Mouse (Mus musculus) urinary bladder, adult 18-20 months (tissue): ENCODE data around the gene Arhgap19.

Experiments used
- DNase-seq, 2 experiments: peaks; one replicate each; pipeline ENCODE4 v3.0.0; 2022; ENCODE audit warnings: low spot score in 2 of 2, mixed read lengths in 2 of 2

Arhgap19 gene

GRCm38 (mm10) chr19:41831718-41832391, 30.0 kb upstream of the Arhgap19 start:
- no peak for DNase-seq

GRCm38 (mm10) chr19:41831101-41831570, 29.3 kb upstream of the Arhgap19 start:
- DNase-seq = no peak

- DNase-seq = peak in 1 of 2 experiments; percentile 36
Observed at GRCm38 (mm10) chr19:41830106-41831031, 28.5 kb upstream of the Arhgap19 start.

GRCm38 (mm10) chr19:41829381-41830105, 27.7 kb upstream of the Arhgap19 start, which contains the start of gene Frat1:
Gene Frat1 (plus strand): TSS chr19:41829970.
- DNase-seq = peak; percentile 74 to 94

GRCm38 (mm10) chr19:41828941-41829340, 27.1 kb upstream of the Arhgap19 start:
- DNase-seq = no peak

- DNase-seq = no peak
Observed at GRCm38 (mm10) chr19:41826529-41826928, 24.7 kb upstream of the Arhgap19 start.

- DNase-seq = no peak
Observed at GRCm38 (mm10) chr19:41824950-41825349, 23.1 kb upstream of the Arhgap19 start.

GRCm38 (mm10) chr19:41822589-41822988, 20.7 kb upstream of the Arhgap19 start:
- DNase-seq = no peak

- DNase-seq = no peak
Observed at GRCm38 (mm10) chr19:41821436-41821835, 19.6 kb upstream of the Arhgap19 start.

- DNase-seq = no peak
Observed at GRCm38 (mm10) chr19:41818749-41819148, 16.9 kb upstream of the Arhgap19 start.

GRCm38 (mm10) chr19:41817325-41817724, 15.5 kb upstream of the Arhgap19 start:
- DNase-seq = no peak

- DNase-seq = no peak
Observed at GRCm38 (mm10) chr19:41816915-41817314, 15.1 kb upstream of the Arhgap19 start.

GRCm38 (mm10) chr19:41816410-41816809, 14.6 kb upstream of the Arhgap19 start:
- DNase-seq = no peak

- DNase-seq = no peak
Observed at GRCm38 (mm10) chr19:41813374-41813773, 11.5 kb upstream of the Arhgap19 start.

GRCm38 (mm10) chr19:41812525-41812924, 10.7 kb upstream of the Arhgap19 start:
- no peak for DNase-seq

- DNase-seq = no peak
Observed at GRCm38 (mm10) chr19:41810074-41810473, 8.2 kb upstream of the Arhgap19 start.

- DNase-seq = no peak
Observed at GRCm38 (mm10) chr19:41808104-41808634, 6.3 kb upstream of the Arhgap19 start.

- DNase-seq = no peak
Observed at GRCm38 (mm10) chr19:41807497-41807896, 5.7 kb upstream of the Arhgap19 start.

- DNase-seq = no peak
Observed at GRCm38 (mm10) chr19:41805831-41806230, 4.0 kb upstream of the Arhgap19 start.

- DNase-seq = no peak
Observed at GRCm38 (mm10) chr19:41803322-41803721, 1.5 kb upstream of the Arhgap19 start.

GRCm38 (mm10) chr19:41800986-41801741, 683 bp downstream of the Arhgap19 start:
- peak in 1 of 2 experiments; percentile 8 for DNase-seq
